ENCODE assay signal across 8 mouse cellular contexts in genomic region chr5:133173155-133173723, GRCm38 (mm10).
A peak's percentile ranks its signal among the peaks of the same experiment; 100 is the strongest.
DNase-seq lines count a peak whose midpoint lies in the region; ATAC-seq lines count a peak whose summit lies in the region.

No protein-coding gene starts in this region.

- peak; percentile 36 to 41 for DNase-seq in left cerebral cortex, adult 18-20 months (ENCODE audit: low spot score in 2 of 2)
- no peak for DNase-seq in left cerebral cortex, adult 11 months (ENCODE audit: low spot score)
- DNase-seq in cerebellum, postnatal 14 days: peak; percentile 21 to 35
- peak; percentile 79 for DNase-seq in gastrocnemius, postnatal 10 days
- peak; percentile 27 to 74 for DNase-seq in left cerebral cortex, postnatal 25 days (ENCODE audit: low spot score in 2 of 2)
- DNase-seq in ovary, postnatal 10 days (ENCODE audit: low spot score): peak; percentile 26

- no peaks in the 10 kb centered on the region for H3K27me3 ChIP-seq in intestine, embryonic 15.5 days (replicated peaks)

- H3K4me1 ChIP-seq in intestine, embryonic 15.5 days (replicated peaks): no peaks in the 10 kb centered on the region; the same call in 1 of the 2 replicates

- H3K36me3 ChIP-seq in intestine, embryonic 15.5 days: no peaks in the 10 kb centered on the region

- H3K4me2 ChIP-seq in intestine, embryonic 15.5 days (replicated peaks): 0 out of 2 replicates have a peak overlapping the region, but pooled peaks have one; percentile 5

- no peak overlapping the region for H3K9ac ChIP-seq in intestine, embryonic 15.5 days

- no peak overlapping the region for H3K27ac ChIP-seq in intestine, embryonic 15.5 days

- 26% methylated on average over 6 of the region's 6 CpGs for WGBS in intestine, embryonic 15.5 days

- intact Hi-C loops in left cerebral cortex, postnatal 25 days (cut with DNase I): loop anchor here (10.0 kb wide), 1 partner anchor 312 kb away; no protein-coding TSS in a partner anchor

- peak; percentile 91 for ATAC-seq in intestine, embryonic 15.5 days
- no peak for ATAC-seq in CD4-positive, CD25-positive, alpha-beta regulatory T cell, adult 4 months

- no peaks in the 10 kb centered on the region for H3K9me3 ChIP-seq in intestine, embryonic 15.5 days

- no peak overlapping the region for H3K4me3 ChIP-seq in intestine, embryonic 15.5 days (replicated peaks)
